Mouse (Mus musculus) cerebellum, postnatal 10 days (tissue): ENCODE measurements around the gene Arpp19.

ENCODE experiments used
- DNase-seq, 2 experiments: peaks; one replicate each; pipeline ENCODE4 v3.0.0; 2021; ENCODE audit warnings: mixed read lengths in 2 of 2

The Arpp19 gene

GRCm38 (mm10) chr9:75037451-75038356, at the start of gene Arpp19:
Gene Arpp19 (plus strand): TSS chr9:75037614.
- DNase-seq = peak; percentile 89 to 91

GRCm38 (mm10) chr9:74988893-74989460, 48.4 kb upstream of the Arpp19 start:
- DNase-seq = no peak

- DNase-seq = no peak
These were observed 47.4 kb upstream of the Arpp19 start for GRCm38 (mm10) chr9:74989990-74990389.

GRCm38 (mm10) chr9:74994611-74995257, 42.7 kb upstream of the Arpp19 start:
- no peak for DNase-seq

- no peak for DNase-seq
These were observed 41.1 kb upstream of the Arpp19 start for GRCm38 (mm10) chr9:74996349-74996748.

- DNase-seq = no peak
These were observed 39.4 kb upstream of the Arpp19 start for GRCm38 (mm10) chr9:74997976-74998375.

DNA sequence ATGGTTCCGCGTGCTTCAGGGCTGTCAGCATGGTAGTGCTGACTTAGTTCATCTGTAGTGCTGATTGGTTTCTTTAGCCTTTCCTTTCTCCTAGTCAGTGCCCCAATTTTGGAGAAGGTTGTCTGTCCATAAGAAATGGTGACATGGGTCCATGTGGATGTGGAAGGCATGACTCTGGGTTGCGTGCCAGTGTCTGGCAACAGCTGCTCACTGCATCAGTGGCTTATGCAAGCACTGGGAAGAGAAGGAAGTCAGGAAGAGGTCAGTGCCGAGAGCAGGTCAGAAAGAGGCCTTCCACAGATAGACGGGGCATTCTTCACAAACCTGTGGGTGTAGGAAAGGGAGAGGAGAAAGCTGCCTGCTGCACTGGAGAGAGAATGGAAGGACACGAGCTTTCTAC, 36.4 kb upstream of the Arpp19 start:
- no peak for DNase-seq

DNA sequence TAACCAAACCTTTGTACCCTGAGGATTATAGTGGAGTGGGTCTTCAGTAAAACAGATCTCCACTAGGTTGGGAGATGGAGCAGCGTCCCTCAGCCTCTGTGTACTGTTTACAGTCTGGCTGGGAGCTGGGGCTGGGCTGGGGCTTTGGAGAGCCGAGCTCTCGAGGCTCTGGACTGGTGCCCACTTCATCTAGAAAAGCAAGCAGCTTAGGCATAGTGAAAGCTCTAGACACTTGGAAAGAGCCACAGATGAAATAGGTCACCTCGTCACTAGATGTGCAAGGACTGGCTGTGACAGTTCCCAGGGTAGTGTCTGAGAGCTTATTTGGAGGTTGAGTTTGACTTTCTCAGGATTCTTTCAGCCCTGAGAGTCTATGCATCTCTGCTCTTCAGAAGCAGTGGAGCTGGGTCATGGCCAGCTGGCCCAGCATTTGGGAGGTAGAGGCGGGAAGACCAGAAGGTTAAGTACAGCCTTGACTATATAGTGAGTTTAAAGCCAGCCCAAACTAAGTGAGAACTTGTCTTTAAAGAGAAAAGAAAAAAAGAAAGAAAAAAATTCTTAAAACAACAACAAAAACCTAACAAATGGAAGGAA, 35.7 kb upstream of the Arpp19 start:
- peak; percentile 78 for DNase-seq

- DNase-seq = peak in 1 of 2 experiments; percentile 28
These were observed 35.2 kb upstream of the Arpp19 start for GRCm38 (mm10) chr9:75002262-75002661.

GRCm38 (mm10) chr9:75004203-75004602, 33.2 kb upstream of the Arpp19 start:
- no peak for DNase-seq

GRCm38 (mm10) chr9:75016591-75016990, 20.8 kb upstream of the Arpp19 start:
- DNase-seq = no peak

DNA sequence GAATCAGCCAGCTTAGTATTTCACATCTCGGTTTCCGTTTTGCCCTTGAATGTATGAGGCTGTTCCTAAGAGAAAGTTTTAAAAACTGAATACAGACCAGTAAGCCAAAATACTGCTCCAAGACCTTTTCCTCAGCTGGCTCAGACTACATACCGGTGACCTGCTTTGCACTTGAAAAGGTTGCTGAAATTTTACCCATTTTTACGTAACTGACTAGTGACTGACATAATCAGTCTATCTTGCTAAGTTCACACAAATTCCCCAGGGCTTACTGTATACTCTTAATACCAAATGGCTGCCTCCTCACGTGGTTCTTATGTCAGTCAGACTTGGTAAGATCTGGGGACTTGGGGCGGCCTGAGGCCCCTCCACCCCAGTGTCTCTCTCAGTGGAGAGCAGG, 18.2 kb upstream of the Arpp19 start:
- DNase-seq = no peak

GRCm38 (mm10) chr9:75019592-75019991, 17.8 kb upstream of the Arpp19 start:
- DNase-seq = no peak

GRCm38 (mm10) chr9:75020561-75020960, 16.9 kb upstream of the Arpp19 start:
- no peak for DNase-seq

GRCm38 (mm10) chr9:75022546-75022945, 14.9 kb upstream of the Arpp19 start:
- no peak for DNase-seq

- no peak for DNase-seq
These were observed 14.1 kb upstream of the Arpp19 start for GRCm38 (mm10) chr9:75023150-75023894.

DNA sequence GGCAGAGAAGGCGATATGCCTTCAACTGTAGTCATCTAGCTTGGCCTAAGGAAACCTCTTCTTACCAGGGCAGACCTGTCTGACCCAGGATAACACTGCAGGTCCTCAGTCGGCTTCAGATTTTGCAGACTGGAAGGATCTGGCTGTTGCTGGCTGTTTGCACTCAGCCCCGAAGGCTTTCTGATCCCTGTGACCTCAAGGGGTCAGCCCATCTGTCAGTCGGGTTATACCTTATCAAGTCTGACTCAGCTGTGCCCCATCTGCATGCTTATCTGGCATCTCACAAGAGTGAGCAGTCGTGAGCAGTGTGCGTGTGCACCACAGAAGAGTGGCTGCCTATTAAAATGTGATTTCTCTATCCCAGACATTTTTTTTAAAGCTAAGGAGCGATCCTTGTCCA, 13.3 kb upstream of the Arpp19 start:
- no peak for DNase-seq

DNA sequence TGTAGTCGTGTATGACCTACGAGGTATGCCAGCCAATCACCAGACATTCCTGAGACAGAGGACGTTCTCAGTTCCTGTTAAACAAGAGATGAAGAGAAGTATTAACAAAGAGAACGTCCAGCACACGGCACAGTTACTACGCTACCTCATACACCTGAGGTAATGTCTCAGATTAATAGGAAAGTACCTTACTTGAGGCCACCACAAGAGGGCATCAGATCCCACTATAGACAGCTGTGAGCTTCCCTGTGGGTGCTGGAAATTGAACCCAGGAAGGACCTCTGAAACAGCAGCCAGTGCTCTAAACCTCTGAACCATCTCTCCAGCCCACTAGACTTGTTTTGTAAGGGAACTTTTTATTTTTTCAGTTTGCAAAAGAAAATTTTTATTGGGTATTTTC, 11.7 kb upstream of the Arpp19 start:
- DNase-seq = no peak

- DNase-seq = no peak
These were observed 5.0 kb upstream of the Arpp19 start for GRCm38 (mm10) chr9:75032408-75032807.

DNA sequence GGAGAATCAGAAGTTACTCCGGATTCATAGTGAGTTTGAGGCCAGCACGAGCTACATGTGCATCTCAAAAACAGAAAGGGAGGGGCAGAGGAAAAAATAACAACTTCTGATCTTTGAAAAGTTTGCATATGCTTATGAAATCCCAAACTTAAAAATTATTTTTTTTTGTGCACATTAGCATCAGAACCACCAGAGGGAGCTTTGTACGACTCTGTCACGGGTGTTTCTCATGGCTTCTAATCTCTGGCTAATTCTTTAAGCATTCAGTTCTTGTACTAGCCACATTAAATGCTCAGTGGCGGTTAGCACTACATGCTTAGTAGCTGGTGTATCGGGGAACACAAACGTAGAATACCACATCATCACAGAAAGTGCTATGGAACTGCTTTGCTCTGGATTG, 4.3 kb upstream of the Arpp19 start:
- DNase-seq = peak in 1 of 2 experiments; percentile 27

GRCm38 (mm10) chr9:75034691-75035090, 2.7 kb upstream of the Arpp19 start:
- DNase-seq = no peak

DNA sequence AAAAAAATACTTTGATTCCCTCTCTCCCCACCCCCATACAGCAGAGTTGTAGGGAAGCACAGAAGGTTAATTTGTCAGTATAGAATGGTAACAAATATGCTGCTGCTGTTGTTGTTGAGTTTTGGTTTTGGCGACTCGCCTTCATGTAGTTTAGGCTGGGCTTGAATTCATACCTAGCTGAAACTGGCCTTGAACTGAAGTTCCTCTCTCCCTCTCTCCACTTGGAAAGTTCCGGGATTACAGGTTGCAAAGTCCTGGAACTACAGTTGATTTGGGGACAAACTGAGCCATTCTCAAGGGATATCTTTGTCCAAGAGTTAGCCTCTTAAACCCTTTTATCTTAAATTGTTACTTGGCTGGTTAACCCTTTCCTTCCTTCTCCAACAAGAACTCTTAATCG, 1.5 kb upstream of the Arpp19 start:
- no peak for DNase-seq

DNA sequence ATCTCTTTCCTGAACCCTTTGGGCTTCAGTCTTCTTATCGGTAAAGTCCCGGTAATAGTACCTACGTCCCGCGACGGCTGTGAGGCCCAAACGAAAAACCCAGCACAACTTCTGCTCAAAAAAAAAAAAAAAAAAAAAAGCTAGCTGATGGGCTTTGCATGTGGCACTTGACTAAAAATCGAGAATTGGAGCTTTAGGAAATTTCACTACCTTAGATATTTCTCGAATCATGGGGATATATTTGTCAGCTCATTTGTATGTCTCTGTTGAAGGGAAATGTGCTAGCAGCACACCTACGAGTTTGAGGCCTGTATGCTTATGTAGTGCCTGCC, 909 bp downstream of the Arpp19 start:
- no peak for DNase-seq
